Mouse (Mus musculus) lung, postnatal 0 days (tissue): ENCODE measurements around the gene Sf3a3.

Experiments used
- CTCF ChIP-seq: IDR thresholded peaks from 2 replicates; pipeline ENCODE4 v1.5.1; 2016; ENCODE audit warnings: antibody characterized with exemption, mild to moderate bottlenecking
- EP300 ChIP-seq: IDR thresholded peaks from 2 replicates; pipeline ENCODE4 v1.6.1; 2016; ENCODE audit warnings: antibody characterized with exemption, mild to moderate bottlenecking, control low read depth

GRCm38 (mm10) chr4:124674334-124675032 is 40.1 kb upstream of the Sf3a3 start:
- TF ChIP-seq CTCF (no peak), EP300 (no peak)
